Mouse (Mus musculus) c-Kit-positive CD71-positive TER-119-positive erythroid progenitor cells, embryonic 14.5 days (primary cell): ENCODE measurements around the gene Adcy4.
A peak's percentile ranks its signal among the peaks of the same experiment; 100 is the strongest.

Source experiments
- DNase-seq: peaks from one replicate; pipeline ENCODE4 v3.0.0-alpha.2; 2013; ENCODE audit warnings: low spot score

Adcy4 gene

GRCm38 (mm10) chr14:55783958-55784235, at the start of gene Adcy4:
Gene Adcy4 (minus strand): TSS chr14:55784095.
- no peak for DNase-seq

GRCm38 (mm10) chr14:55833126-55833525, 49.2 kb upstream of the Adcy4 start:
- DNase-seq: no peak

- DNase-seq: no peak
These were observed 46.4 kb upstream of the Adcy4 start for GRCm38 (mm10) chr14:55830331-55830730.

- DNase-seq: no peak
These were observed 46.0 kb upstream of the Adcy4 start for GRCm38 (mm10) chr14:55829854-55830253.

- no peak for DNase-seq
These were observed 44.9 kb upstream of the Adcy4 start for GRCm38 (mm10) chr14:55828716-55829263.

GRCm38 (mm10) chr14:55826551-55827340, 42.9 kb upstream of the Adcy4 start:
- DNase-seq: no peak

- DNase-seq: no peak
These were observed 42.2 kb upstream of the Adcy4 start for GRCm38 (mm10) chr14:55826142-55826541.

GRCm38 (mm10) chr14:55825216-55826051, 41.5 kb upstream of the Adcy4 start:
- DNase-seq: no peak

GRCm38 (mm10) chr14:55824481-55825215, 40.8 kb upstream of the Adcy4 start:
- no peak for DNase-seq

GRCm38 (mm10) chr14:55824001-55824480, 40.1 kb upstream of the Adcy4 start:
- no peak for DNase-seq

GRCm38 (mm10) chr14:55822991-55823762, 39.3 kb upstream of the Adcy4 start, which contains the start of gene Nfatc4:
Gene Nfatc4 (plus strand): TSS chr14:55823144.
- DNase-seq: no peak

- DNase-seq: peak; percentile 65
These were observed 38.6 kb upstream of the Adcy4 start for GRCm38 (mm10) chr14:55822435-55822990.

GRCm38 (mm10) chr14:55820576-55820975, 36.7 kb upstream of the Adcy4 start:
- no peak for DNase-seq

- no peak for DNase-seq
These were observed 36.0 kb upstream of the Adcy4 start for GRCm38 (mm10) chr14:55819845-55820405.

- no peak for DNase-seq
These were observed 31.4 kb upstream of the Adcy4 start for GRCm38 (mm10) chr14:55815310-55815751.

- DNase-seq: peak; percentile 38
These were observed 31.0 kb upstream of the Adcy4 start for GRCm38 (mm10) chr14:55814885-55815284.

GRCm38 (mm10) chr14:55795380-55796163, 11.7 kb upstream of the Adcy4 start:
- DNase-seq: peak; percentile 45

GRCm38 (mm10) chr14:55793946-55794345, 10.1 kb upstream of the Adcy4 start:
- DNase-seq: no peak

- no peak for DNase-seq
These were observed 9.6 kb upstream of the Adcy4 start for GRCm38 (mm10) chr14:55793461-55793860.
